Mouse (Mus musculus) splenic B cell, adult 2 months (primary cell): ENCODE measurements at regions not wholly inside any gene's neighbourhood (a gene's known extent, or its start where the extent isn't known, plus 50 kb on each side); places are given as distances from the start of the nearest gene placed in this dataset.

ENCODE experiments used
- DNase-seq: peaks from one replicate; pipeline ENCODE4 v3.0.0-alpha.2; 2011; ENCODE audit warnings: low read depth, low spot score
- H3K27me3 ChIP-seq: 2 replicates; pipeline ENCODE4 v1.6.1; 2012; ENCODE audit warnings: mild to moderate bottlenecking, low read length, moderate library complexity, mixed read lengths; ENCODE audit not compliant: control insufficient read depth, poor library complexity, insufficient read depth, severe bottlenecking
- H3K36me3 ChIP-seq: 2 replicates; pipeline ENCODE4 v1.6.1; 2012; ENCODE audit warnings: mild to moderate bottlenecking, low read length, moderate library complexity, mixed read lengths; ENCODE audit not compliant: control insufficient read depth, poor library complexity, insufficient read depth, severe bottlenecking

- no peaks in the 10 kb centered on the region for H3K27me3 ChIP-seq
- H3K36me3 ChIP-seq: no peaks in the 10 kb centered on the region
- DNase-seq: no peak
Measured at GRCm38 (mm10) chr9:120661641-120662227, 90.5 kb downstream of the Rpl14 start.

GRCm38 (mm10) chr9:120663181-120663580 lies 91.9 kb downstream of the Rpl14 start:
- Histone ChIP-seq H3K27me3 (no peaks in the 10 kb centered on the region), H3K36me3 (no peaks in the 10 kb centered on the region)
- no peak for DNase-seq

- Histone ChIP-seq H3K36me3 (no peaks in the 10 kb centered on the region), H3K27me3 (no peaks in the 10 kb centered on the region)
- DNase-seq: no peak
Measured at GRCm38 (mm10) chr9:120664086-120664485, 92.8 kb downstream of the Rpl14 start.

- no peak for DNase-seq
- Histone ChIP-seq H3K27me3 (no peaks in the 10 kb centered on the region; the same call in 1 of the 2 replicates), H3K36me3 (no peaks in the 10 kb centered on the region)
Measured at GRCm38 (mm10) chr9:120672452-120672851, 101.2 kb downstream of the Rpl14 start.

- no peaks in the 10 kb centered on the region for H3K36me3 ChIP-seq
- DNase-seq: peak; percentile 10
- no peaks in the 10 kb centered on the region; the same call in 1 of the 2 replicates for H3K27me3 ChIP-seq
Measured at GRCm38 (mm10) chr9:120674855-120675254, 103.6 kb downstream of the Rpl14 start.

- no peaks in the 10 kb centered on the region; the same call in 1 of the 2 replicates for H3K27me3 ChIP-seq
Measured at GRCm38 (mm10) chr9:120675371-120676150, 104.3 kb downstream of the Rpl14 start.

GRCm38 (mm10) chr9:120676301-120676700 lies 105.1 kb downstream of the Rpl14 start:
- no peaks in the 10 kb centered on the region; the same call in 1 of the 2 replicates for H3K27me3 ChIP-seq
- no peak for DNase-seq
- H3K36me3 ChIP-seq: no peaks in the 10 kb centered on the region

More at GRCm38 (mm10) chr9:120675371-120676150, 104.3 kb downstream of the Rpl14 start:
- no peak for DNase-seq
- no peaks in the 10 kb centered on the region for H3K36me3 ChIP-seq

- no peak for DNase-seq
- H3K27me3 ChIP-seq: no peaks in the 10 kb centered on the region; the same call in 1 of the 2 replicates
- H3K36me3 ChIP-seq: no peaks in the 10 kb centered on the region
Measured at GRCm38 (mm10) chr9:120676771-120677170, 105.5 kb downstream of the Rpl14 start.

- DNase-seq: no peak
- no peaks in the 10 kb centered on the region for H3K36me3 ChIP-seq
- H3K27me3 ChIP-seq: no peaks in the 10 kb centered on the region; the same call in 1 of the 2 replicates
Measured at GRCm38 (mm10) chr9:120677216-120677615, 106.0 kb downstream of the Rpl14 start.

- DNase-seq: no peak
- Histone ChIP-seq H3K36me3 (no peaks in the 10 kb centered on the region), H3K27me3 (no peaks in the 10 kb centered on the region)
Measured at GRCm38 (mm10) chr9:120679822-120680426, 108.7 kb downstream of the Rpl14 start.

GRCm38 (mm10) chr9:120681404-120681803 lies 110.2 kb downstream of the Rpl14 start:
- DNase-seq: no peak
- H3K27me3 ChIP-seq: no peaks in the 10 kb centered on the region
- no peaks in the 10 kb centered on the region for H3K36me3 ChIP-seq

GRCm38 (mm10) chr9:120685961-120686360 lies 114.7 kb downstream of the Rpl14 start:
- Histone ChIP-seq H3K27me3 (no peaks in the 10 kb centered on the region), H3K36me3 (no peaks in the 10 kb centered on the region)
- DNase-seq: no peak

GRCm38 (mm10) chr9:120689025-120689424 lies 117.8 kb downstream of the Rpl14 start:
- no peaks in the 10 kb centered on the region for H3K36me3 ChIP-seq
- no peak for DNase-seq

GRCm38 (mm10) chr9:120690510-120690909 lies 119.3 kb downstream of the Rpl14 start:
- Histone ChIP-seq H3K36me3 (no peaks in the 10 kb centered on the region), H3K27me3 (no peaks in the 10 kb centered on the region)
- no peak for DNase-seq

More at GRCm38 (mm10) chr9:120689025-120689424, 117.8 kb downstream of the Rpl14 start:
- no peaks in the 10 kb centered on the region for H3K27me3 ChIP-seq
